Mouse (Mus musculus): ENCODE data around the gene Chmp2a.

GRCm38 (mm10) chr7:13006011-13006410 lies 28.6 kb downstream of the Chmp2a start:
- TF ChIP-seq CTCF (conservative IDR thresholded peaks at IDR 0.05; ENCODE audit: insufficient read depth, insufficient read length, low read depth, low read length) (no peak), POLR2A (IDR thresholded peaks at IDR 0.05; ENCODE audit: low read depth, low read length) (no peak)

All from kidney, adult 2 months (tissue).